Mouse (Mus musculus) cerebellum, adult 11-12 months (tissue): ENCODE data around the gene Runx1.

Experiments used
- DNase-seq: peaks from one replicate; pipeline ENCODE4 v3.0.0; 2022

Gene Runx1

GRCm38 (mm10) chr16:92697227-92697736 lies 128.7 kb downstream of the Runx1 start:
- no peak for DNase-seq

- DNase-seq, result no peak
Observed at GRCm38 (mm10) chr16:92696411-92697015, 129.4 kb downstream of the Runx1 start.

- DNase-seq, result no peak
Observed at GRCm38 (mm10) chr16:92695981-92696380, 130.0 kb downstream of the Runx1 start.

DNA sequence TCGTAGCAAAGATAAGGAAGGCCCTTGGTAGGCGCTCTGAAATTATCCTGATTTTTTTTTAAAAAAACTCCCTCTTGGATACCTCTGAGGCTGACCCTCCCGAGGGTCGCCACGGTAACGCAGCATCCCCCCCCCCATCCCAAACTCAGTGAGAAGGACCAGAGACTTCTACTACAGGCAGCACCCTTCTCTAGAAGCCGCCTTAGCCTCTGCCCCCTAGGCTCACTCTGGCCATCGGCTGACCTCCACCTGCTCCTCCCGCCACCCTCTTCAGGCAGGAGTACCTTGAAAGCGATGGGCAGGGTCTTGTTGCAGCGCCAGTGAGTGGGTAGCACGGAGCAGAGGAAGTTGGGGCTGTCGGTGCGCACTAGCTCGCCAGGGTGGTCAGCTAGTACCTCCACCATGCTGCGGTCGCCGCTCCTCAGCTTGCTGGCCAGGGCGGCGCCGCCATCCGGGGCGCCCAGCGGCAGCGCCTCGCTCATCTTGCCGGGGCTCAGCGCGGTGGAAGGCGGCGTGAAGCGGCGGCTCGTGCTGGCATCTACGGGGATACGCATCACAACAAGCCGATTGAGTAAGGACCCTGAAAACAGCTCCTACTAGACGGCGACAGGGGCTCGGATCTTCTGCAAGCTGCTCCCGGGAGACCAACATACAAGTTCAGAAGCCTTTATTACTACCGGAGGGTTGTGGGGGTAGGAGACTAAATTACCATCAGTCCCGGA lies 130.6 kb downstream of the Runx1 start:
- no peak for DNase-seq

DNA sequence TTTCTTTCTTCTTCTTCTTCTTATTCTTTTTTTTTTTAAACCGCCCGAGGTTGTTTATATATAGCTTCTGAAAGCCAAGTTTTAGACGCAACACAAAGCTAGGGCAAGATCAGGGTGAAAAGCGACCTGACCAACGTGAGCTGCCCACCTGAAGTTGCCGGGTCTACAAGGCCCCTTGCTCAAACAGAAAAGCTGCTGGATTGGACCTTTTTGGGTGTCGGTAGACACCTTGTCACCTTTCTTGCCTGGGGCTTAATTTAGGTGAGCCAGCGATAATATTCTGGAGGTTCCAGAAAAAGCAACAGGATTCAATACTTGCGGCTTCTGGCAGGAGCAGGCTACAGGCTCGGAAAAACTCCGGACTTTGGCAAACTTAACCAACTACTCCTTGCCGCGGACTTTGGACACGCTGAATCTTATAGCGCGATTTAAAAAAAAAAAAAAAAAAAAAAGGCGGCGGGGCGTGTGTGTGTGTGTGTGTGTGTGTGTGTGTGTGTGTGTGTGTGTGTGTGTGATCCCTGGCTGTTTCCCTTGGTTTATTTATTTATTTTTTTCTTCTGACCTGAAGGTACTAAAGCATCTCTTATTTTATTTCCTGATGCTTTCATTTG lies 131.3 kb downstream of the Runx1 start:
- no peak for DNase-seq

- DNase-seq, result no peak
Observed at GRCm38 (mm10) chr16:92690759-92691158, 135.2 kb downstream of the Runx1 start.

DNA sequence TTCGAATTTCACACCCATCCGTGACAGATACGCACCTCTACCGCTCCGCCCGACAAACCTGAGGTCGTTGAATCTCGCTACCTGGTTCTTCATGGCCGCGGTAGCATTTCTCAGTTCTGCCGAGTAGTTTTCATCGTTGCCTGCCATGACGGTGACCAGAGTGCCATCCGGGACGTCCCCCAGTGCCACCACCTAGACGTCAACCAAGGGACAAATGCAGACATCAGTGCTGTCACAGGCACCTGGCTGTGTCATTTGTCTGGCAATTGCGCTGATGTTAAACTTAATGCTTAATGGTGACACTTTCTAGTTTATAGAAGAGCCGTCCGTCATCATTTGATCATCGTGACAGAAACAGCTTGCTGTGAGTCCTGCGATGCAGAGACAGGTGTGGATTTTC lies 137.0 kb downstream of the Runx1 start:
- DNase-seq, result no peak

- DNase-seq, result no peak
Observed at GRCm38 (mm10) chr16:92686978-92687377, 139.0 kb downstream of the Runx1 start.

- no peak for DNase-seq
Observed at GRCm38 (mm10) chr16:92685766-92686315, 140.1 kb downstream of the Runx1 start.

- no peak for DNase-seq
Observed at GRCm38 (mm10) chr16:92684423-92685211, 141.3 kb downstream of the Runx1 start.

DNA sequence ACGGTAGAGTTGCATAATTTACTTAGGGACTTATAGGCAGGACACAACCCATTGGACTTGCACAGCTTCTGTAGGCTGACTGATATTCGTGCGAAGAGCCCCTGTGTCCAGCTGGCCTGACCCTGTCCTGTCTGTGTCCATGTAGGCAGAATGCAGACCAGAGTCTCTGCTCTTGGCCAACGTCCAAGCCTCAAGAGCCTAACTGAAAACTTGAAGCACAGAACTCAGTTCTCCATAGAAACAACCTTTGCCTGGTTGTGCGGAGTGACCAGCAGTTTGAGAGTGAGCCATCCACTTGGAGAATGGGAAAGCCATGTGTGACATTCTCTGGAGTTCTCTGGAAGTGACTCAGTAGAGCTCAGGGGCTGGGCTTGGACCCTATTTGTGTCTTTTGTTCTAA lies 149.3 kb downstream of the Runx1 start:
- DNase-seq, result no peak

DNA sequence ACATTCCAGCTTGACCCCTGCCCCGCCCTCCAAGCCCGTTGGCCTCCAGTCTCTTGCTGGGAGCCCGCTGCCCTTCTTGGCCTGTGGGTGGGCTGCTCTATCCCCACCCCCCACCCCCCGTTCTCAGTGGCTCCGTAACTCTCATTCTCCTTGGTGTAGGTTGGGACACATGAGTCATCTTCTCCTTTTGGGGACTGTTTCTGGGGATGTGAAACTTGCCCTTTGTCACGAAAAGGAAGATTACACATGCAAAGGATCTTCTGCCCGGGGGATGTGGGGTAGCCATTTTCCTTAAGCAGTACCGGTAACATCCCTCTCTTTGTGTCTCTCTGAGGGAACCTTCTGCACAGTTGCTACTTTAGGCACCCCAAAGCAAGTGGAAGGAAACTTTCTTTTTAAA lies 150.3 kb downstream of the Runx1 start:
- DNase-seq, result no peak

DNA sequence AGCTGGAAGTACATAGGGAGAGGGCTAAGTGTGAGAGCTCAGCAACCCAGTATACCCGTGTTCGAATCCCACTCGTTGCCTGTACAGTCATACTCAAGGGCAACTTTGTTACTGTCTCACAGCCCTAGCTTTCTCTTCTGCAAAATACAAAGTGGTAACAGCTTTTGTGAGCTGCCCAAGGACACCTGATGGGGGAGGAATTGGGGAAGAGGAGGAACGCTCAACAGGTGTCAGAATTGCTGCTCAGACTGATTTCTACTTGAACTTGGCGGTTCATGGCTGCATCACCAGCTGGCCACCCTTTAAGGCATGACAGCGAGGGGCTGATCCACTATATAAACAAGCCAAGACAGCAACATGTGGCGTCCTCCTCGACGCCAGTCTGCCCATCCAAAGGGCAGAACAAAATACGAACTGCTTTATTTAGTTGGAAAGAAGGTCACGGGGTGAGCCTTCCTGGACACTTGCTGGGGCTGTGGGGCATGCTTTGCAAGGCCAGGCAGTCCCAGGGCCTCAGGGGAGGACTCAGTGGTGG lies 151.0 kb downstream of the Runx1 start:
- no peak for DNase-seq

GRCm38 (mm10) chr16:92674121-92674816 lies 151.7 kb downstream of the Runx1 start:
- DNase-seq, result no peak

DNA sequence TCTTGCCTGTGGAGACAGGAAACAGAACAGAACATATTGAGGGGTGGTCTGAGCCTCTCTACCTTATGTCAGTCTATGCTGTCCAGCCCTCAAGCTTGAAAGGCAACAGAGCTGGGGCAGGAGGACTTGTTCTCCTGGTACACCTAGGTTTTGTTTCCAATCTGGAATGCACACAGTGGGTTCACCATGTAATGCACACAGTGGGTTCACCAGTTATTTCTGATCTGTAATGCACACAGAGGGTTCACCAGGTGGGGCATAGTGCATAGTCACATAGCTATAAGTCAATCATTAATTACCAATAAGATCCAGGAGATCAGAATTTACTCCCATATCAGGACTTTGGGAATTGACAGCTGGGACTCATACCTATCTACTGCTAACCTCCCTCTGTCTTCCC lies 157.1 kb downstream of the Runx1 start:
- DNase-seq, result no peak

DNA sequence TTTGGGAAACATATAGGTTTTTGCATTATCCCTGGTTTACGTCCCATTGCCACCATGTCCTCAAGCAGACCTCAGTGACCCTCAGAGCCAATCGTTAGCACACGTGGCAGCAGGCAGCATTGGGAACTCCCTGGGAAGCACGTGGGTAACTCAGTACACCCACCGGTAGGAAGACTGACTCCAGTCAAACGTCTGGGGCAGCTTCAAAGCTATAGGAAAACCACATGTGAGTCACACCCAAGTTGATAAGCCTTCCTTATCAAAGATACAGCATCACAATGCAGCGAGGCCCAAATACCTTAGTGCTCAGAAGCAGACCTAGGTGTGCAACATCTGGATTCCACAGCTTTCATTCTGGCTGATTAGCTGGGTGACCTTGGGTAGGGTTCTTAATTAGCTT lies 164.2 kb downstream of the Runx1 start:
- no peak for DNase-seq

GRCm38 (mm10) chr16:92656750-92657149 lies 169.2 kb downstream of the Runx1 start:
- DNase-seq, result no peak

- no peak for DNase-seq
Observed at GRCm38 (mm10) chr16:92654294-92654950, 171.5 kb downstream of the Runx1 start.

DNA sequence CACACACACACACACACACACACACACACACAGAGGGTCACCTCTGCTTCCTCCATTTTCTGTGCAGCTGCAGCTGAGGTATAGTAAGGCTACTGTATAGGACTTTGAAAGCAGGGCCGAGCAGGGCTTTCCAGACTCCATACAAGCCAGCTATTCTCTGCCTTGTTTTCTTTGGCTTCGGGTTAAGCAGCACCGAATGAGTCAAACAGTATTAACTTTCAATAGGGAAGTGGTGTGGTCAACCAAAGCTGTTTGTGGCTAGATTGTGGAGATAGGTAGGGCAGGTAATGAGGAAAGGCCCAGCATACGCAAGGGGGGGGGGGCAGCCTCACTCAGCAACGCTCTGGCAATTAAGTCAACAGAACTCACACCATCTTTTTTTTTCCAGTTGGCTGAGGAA lies 172.1 kb downstream of the Runx1 start:
- no peak for DNase-seq

- no peak for DNase-seq
Observed at GRCm38 (mm10) chr16:92651256-92651655, 174.7 kb downstream of the Runx1 start.

DNA sequence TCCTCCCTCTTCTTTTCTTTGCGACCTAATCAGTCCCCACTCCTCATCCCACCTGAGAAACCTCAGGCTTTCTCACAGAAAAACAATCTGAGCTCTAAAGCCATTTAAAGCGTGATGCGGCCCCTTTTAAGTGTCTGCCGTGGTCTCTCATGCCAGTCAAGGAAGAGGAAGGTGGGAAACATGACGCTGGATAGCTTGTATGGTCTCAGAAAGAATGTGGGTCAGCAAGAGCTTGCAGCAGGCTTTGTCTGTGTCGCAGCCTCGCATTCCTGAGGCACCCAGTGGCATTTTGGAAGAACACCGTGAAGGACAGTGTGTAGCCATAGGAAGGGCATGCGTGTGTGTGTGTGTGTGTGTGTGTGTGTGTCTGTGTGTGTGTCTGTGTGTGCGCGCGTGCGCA lies 179.8 kb downstream of the Runx1 start:
- DNase-seq, result no peak
